Mouse (Mus musculus): ENCODE measurements around the gene Sec61a1. TPM values are rescaled to one million over a fixed set of nuclear protein-coding genes. Genes with fewer than 3 reads are reported as not detected.

The Sec61a1 gene
- polyA plus RNA-seq, 1 experiment, result 83.4 TPM

DNA sequence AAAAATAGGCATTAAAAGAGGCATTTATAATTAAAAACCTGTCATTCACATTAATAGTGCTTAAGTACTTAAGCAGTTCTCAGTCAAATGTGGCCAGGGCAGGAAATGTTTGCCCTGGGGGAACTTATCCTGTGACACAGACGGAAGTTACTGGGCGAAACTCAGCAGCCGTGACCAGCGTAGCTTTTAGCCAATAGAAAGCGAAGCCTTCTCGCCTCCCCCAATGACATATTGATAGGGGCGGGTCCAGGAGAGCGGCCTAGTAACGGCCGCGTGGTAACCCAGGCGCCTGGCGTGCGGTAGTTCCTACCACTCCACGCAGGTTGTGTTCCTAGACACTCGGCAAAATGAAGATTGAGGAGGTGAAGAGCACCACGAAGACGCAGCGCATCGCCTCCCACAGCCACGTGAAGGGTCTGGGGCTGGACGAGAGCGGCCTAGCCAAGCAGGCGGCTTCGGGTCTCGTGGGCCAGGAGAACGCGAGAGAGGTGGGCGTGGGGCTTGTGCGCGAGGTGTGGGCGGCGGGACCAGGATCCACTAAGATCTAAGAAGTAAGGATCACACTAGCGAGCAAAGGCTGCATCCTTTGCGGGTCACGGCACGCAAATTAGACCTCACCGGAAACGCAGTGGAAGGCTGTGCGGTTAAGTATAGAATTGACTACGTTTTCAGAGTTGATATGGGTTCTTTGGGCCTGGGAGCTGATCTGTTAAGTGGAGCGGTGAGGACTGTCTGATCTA, 53.4 kb downstream of the Sec61a1 start, which contains the start of gene Ruvbl1:
Gene Ruvbl1 (plus strand): TSS at position 229 of the 740 bp plus-strand sequence.
- DNase-seq (ENCODE audit: extremely low spot score in 1 of 2, low spot score in 1 of 2), result peak; percentile 92 to 94

DNA sequence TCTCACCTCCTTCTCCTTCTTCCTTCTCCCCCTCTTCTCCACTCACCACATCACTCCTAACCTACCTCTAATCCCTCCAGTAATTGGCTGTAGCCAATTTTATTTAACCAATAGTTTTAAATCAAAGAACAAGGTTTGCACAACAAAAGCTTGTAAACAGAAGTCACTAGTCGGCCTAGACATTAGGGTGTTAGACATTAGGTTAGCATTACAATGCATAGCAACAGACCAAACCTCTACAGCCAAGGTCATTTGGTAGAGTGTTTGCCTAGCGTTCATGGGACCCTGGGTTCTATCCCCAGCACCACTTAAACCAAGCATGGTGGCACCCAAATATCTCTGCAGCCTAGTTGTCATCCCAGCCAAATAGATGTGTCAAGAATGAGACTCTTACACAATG, 64.2 kb downstream of the Sec61a1 start:
- no peak for DNase-seq (ENCODE audit: extremely low spot score in 1 of 2, low spot score in 1 of 2)

Other genes with a start within 250 kb of the Sec61a1 start
- gene Eefsec, start 72.4 kb downstream of the Sec61a1 start, polyA plus RNA-seq (2012; rRNA removed), result 18.3 and 19.1 TPM in 2 replicates
- gene Ruvbl1, start 53.5 kb downstream of the Sec61a1 start, polyA plus RNA-seq (2012; rRNA removed), result 46.2 and 48.2 TPM in 2 replicates
- gene Kbtbd12, start 119.0 kb upstream of the Sec61a1 start, polyA plus RNA-seq (2012; rRNA removed), result 0.48 and 0.68 TPM in 2 replicates
- 167 and 189 TPM in 2 replicates for gene Mgll, start 205.5 kb upstream of the Sec61a1 start, polyA plus RNA-seq (2012; rRNA removed)

Data from frontal cortex, adult 2 months (tissue).